Mouse (Mus musculus): ENCODE results near the gene Rpl11. TPM values are rescaled to one million over a fixed set of nuclear protein-coding genes. Genes with fewer than 3 reads are reported as not detected.
A peak's percentile ranks its signal among the peaks of the same experiment; 100 is the strongest.

The Rpl11 gene
- polyA plus RNA-seq, 1 experiment from 2014 or later, result 211 TPM

- H3K4me1 ChIP-seq (ENCODE audit: control insufficient read depth, insufficient read depth, low read length), result no peaks in the 10 kb centered on the region
- H3K9me3 ChIP-seq (replicated peaks; ENCODE audit: control insufficient read depth, low read length), result no peaks in the 10 kb centered on the region
- H3K4me2 ChIP-seq (ENCODE audit: low read depth, low read length), result no peak overlapping the region
- H3K9ac ChIP-seq (ENCODE audit: low read length), result no peak overlapping the region
- no peak overlapping the region for H3K4me3 ChIP-seq (ENCODE audit: low read length)
- WGBS, result 67% methylated on average over 5 of the region's 5 CpGs
- ATAC-seq (replicated peaks; ENCODE audit: extremely low read depth, insufficient read depth, low FRiP score), result no peak
- H3K27me3 ChIP-seq (ENCODE audit: control insufficient read depth, insufficient read depth, low read length), result no peaks in the 10 kb centered on the region
- H3K36me3 ChIP-seq (ENCODE audit: control insufficient read depth, insufficient read depth), result peaks cover 49% of the 10 kb centered on the region
- no peak overlapping the region for H3K27ac ChIP-seq (ENCODE audit: low read length)
Measured at GRCm38 (mm10) chr4:136004107-136004675, 49.0 kb downstream of the Rpl11 start.

GRCm38 (mm10) chr4:135995118-135995517, 58.1 kb downstream of the Rpl11 start:
- WGBS, result 78% methylated on average over 4 of the region's 4 CpGs
- no peaks in the 10 kb centered on the region for H3K4me1 ChIP-seq (ENCODE audit: control insufficient read depth, insufficient read depth, low read length)
- no peaks in the 10 kb centered on the region for H3K36me3 ChIP-seq (ENCODE audit: control insufficient read depth, insufficient read depth)
- peaks cover 10% of the 10 kb centered on the region for H3K9me3 ChIP-seq (replicated peaks; ENCODE audit: control insufficient read depth, low read length)
- ATAC-seq (replicated peaks; ENCODE audit: extremely low read depth, insufficient read depth, low FRiP score), result no peak
- no peak overlapping the region for H3K27ac ChIP-seq (ENCODE audit: low read length)
- no peak overlapping the region for H3K4me3 ChIP-seq (ENCODE audit: low read length)
- no peak overlapping the region for H3K4me2 ChIP-seq (ENCODE audit: low read depth, low read length)
- H3K9ac ChIP-seq (ENCODE audit: low read length), result no peak overlapping the region
- no peaks in the 10 kb centered on the region for H3K27me3 ChIP-seq (ENCODE audit: control insufficient read depth, insufficient read depth, low read length)

- no peak for ATAC-seq (replicated peaks; ENCODE audit: extremely low read depth, insufficient read depth, low FRiP score)
- no peaks in the 10 kb centered on the region for H3K4me1 ChIP-seq (ENCODE audit: control insufficient read depth, insufficient read depth, low read length)
Measured at GRCm38 (mm10) chr4:135993941-135994340, 59.3 kb downstream of the Rpl11 start.

GRCm38 (mm10) chr4:135987714-135988113, 65.5 kb downstream of the Rpl11 start:
- peaks cover 8% of the 10 kb centered on the region for H3K36me3 ChIP-seq (ENCODE audit: control insufficient read depth, insufficient read depth)
- no peak for ATAC-seq (replicated peaks; ENCODE audit: extremely low read depth, insufficient read depth, low FRiP score)
- peak overlapping the region; percentile 96 for H3K4me2 ChIP-seq (ENCODE audit: low read depth, low read length)
- peak overlapping the region; percentile 97 for H3K4me3 ChIP-seq (ENCODE audit: low read length)
- H3K27me3 ChIP-seq (ENCODE audit: control insufficient read depth, insufficient read depth, low read length), result no peaks in the 10 kb centered on the region
- H3K4me1 ChIP-seq (ENCODE audit: control insufficient read depth, insufficient read depth, low read length), result peaks cover 11% of the 10 kb centered on the region
- H3K9ac ChIP-seq (ENCODE audit: low read length), result peak overlapping the region; percentile 97
- H3K9me3 ChIP-seq (replicated peaks; ENCODE audit: control insufficient read depth, low read length), result no peaks in the 10 kb centered on the region; the same call in 1 of the 2 replicates
- 71% methylated on average over 9 of the region's 9 CpGs for WGBS
- H3K27ac ChIP-seq (ENCODE audit: low read length), result peak overlapping the region; percentile 83

More at GRCm38 (mm10) chr4:135993941-135994340, 59.3 kb downstream of the Rpl11 start:
- WGBS, result 93% methylated on average over 6 of the region's 6 CpGs
- Histone ChIP-seq H3K36me3 (ENCODE audit: control insufficient read depth, insufficient read depth) (no peaks in the 10 kb centered on the region), H3K27ac (ENCODE audit: low read length) (no peak overlapping the region), H3K27me3 (ENCODE audit: control insufficient read depth, insufficient read depth, low read length) (no peaks in the 10 kb centered on the region), H3K4me3 (ENCODE audit: low read length) (no peak overlapping the region), H3K9me3 (replicated peaks; ENCODE audit: control insufficient read depth, low read length) (peaks cover 10% of the 10 kb centered on the region), H3K4me2 (ENCODE audit: low read depth, low read length) (no peak overlapping the region), H3K9ac (ENCODE audit: low read length) (no peak overlapping the region)

- ATAC-seq (replicated peaks; ENCODE audit: extremely low read depth, insufficient read depth, low FRiP score), result peak; percentile 88
- H3K27ac ChIP-seq (ENCODE audit: low read length), result peak within 1 kb of the TSS; percentile 83
- H3K36me3 ChIP-seq (ENCODE audit: control insufficient read depth, insufficient read depth), result peaks cover 8% of the 10 kb centered on the region
- no peaks in the 10 kb centered on the region; the same call in 1 of the 2 replicates for H3K9me3 ChIP-seq (replicated peaks; ENCODE audit: control insufficient read depth, low read length)
- WGBS, result under 1% methylated on average over 78 of the region's 81 CpGs
- peak within 1 kb of the TSS; percentile 96 for H3K4me2 ChIP-seq (ENCODE audit: low read depth, low read length)
- peak within 1 kb of the TSS; percentile 97 for H3K9ac ChIP-seq (ENCODE audit: low read length)
- H3K4me3 ChIP-seq (ENCODE audit: low read length), result peak within 1 kb of the TSS; percentile 97
- H3K4me1 ChIP-seq (ENCODE audit: control insufficient read depth, insufficient read depth, low read length), result peaks cover 11% of the 10 kb centered on the region
- H3K27me3 ChIP-seq (ENCODE audit: control insufficient read depth, insufficient read depth, low read length), result no peaks in the 10 kb centered on the region
Measured at GRCm38 (mm10) chr4:135986943-135987710, 66.1 kb downstream of the Rpl11 start, which contains the start of gene Pithd1. TSS of gene Pithd1 (minus strand) at chr4:135987264.

- Histone ChIP-seq H3K9ac (ENCODE audit: low read length) (peak overlapping the region; percentile 97), H3K4me2 (ENCODE audit: low read depth, low read length) (peak overlapping the region; percentile 96), H3K36me3 (ENCODE audit: control insufficient read depth, insufficient read depth) (peaks cover 8% of the 10 kb centered on the region), H3K4me1 (ENCODE audit: control insufficient read depth, insufficient read depth, low read length) (peaks cover 11% of the 10 kb centered on the region), H3K27me3 (ENCODE audit: control insufficient read depth, insufficient read depth, low read length) (no peaks in the 10 kb centered on the region), H3K4me3 (ENCODE audit: low read length) (peak overlapping the region; percentile 97), H3K9me3 (replicated peaks; ENCODE audit: control insufficient read depth, low read length) (no peaks in the 10 kb centered on the region; the same call in 1 of the 2 replicates), H3K27ac (ENCODE audit: low read length) (peak overlapping the region; percentile 43)
- ATAC-seq (replicated peaks; ENCODE audit: extremely low read depth, insufficient read depth, low FRiP score), result no peak
- 7% methylated on average over 23 of the region's 23 CpGs for WGBS
Measured at GRCm38 (mm10) chr4:135986301-135986942, 66.8 kb downstream of the Rpl11 start.

- peak overlapping the region; percentile 97; the same call in 1 of the 2 replicates for H3K9ac ChIP-seq (ENCODE audit: low read length)
- peaks cover 11% of the 10 kb centered on the region for H3K4me1 ChIP-seq (ENCODE audit: control insufficient read depth, insufficient read depth, low read length)
- H3K4me2 ChIP-seq (ENCODE audit: low read depth, low read length), result peak overlapping the region; percentile 96
- H3K27me3 ChIP-seq (ENCODE audit: control insufficient read depth, insufficient read depth, low read length), result no peaks in the 10 kb centered on the region
- H3K9me3 ChIP-seq (replicated peaks; ENCODE audit: control insufficient read depth, low read length), result no peaks in the 10 kb centered on the region
- H3K4me3 ChIP-seq (ENCODE audit: low read length), result peak overlapping the region; percentile 97
- H3K27ac ChIP-seq (ENCODE audit: low read length), result no peak overlapping the region
- no peak for ATAC-seq (replicated peaks; ENCODE audit: extremely low read depth, insufficient read depth, low FRiP score)
- H3K36me3 ChIP-seq (ENCODE audit: control insufficient read depth, insufficient read depth), result peaks cover 8% of the 10 kb centered on the region
- 83% methylated on average over 7 of the region's 7 CpGs for WGBS
Measured at GRCm38 (mm10) chr4:135985769-135986168, 67.5 kb downstream of the Rpl11 start.

GRCm38 (mm10) chr4:135985193-135985592, 68.0 kb downstream of the Rpl11 start:
- ATAC-seq (replicated peaks; ENCODE audit: extremely low read depth, insufficient read depth, low FRiP score), result no peak
- H3K4me1 ChIP-seq (ENCODE audit: control insufficient read depth, insufficient read depth, low read length), result peaks cover 11% of the 10 kb centered on the region
- WGBS, result 82% methylated on average over 5 of the region's 5 CpGs
- H3K4me3 ChIP-seq (ENCODE audit: low read length), result no peak overlapping the region
- H3K27ac ChIP-seq (ENCODE audit: low read length), result no peak overlapping the region
- no peaks in the 10 kb centered on the region for H3K27me3 ChIP-seq (ENCODE audit: control insufficient read depth, insufficient read depth, low read length)
- H3K36me3 ChIP-seq (ENCODE audit: control insufficient read depth, insufficient read depth), result peaks cover 8% of the 10 kb centered on the region
- H3K9ac ChIP-seq (ENCODE audit: low read length), result no peak overlapping the region
- no peaks in the 10 kb centered on the region for H3K9me3 ChIP-seq (replicated peaks; ENCODE audit: control insufficient read depth, low read length)
- H3K4me2 ChIP-seq (ENCODE audit: low read depth, low read length), result no peak overlapping the region

GRCm38 (mm10) chr4:135984556-135984955, 68.7 kb downstream of the Rpl11 start:
- Histone ChIP-seq H3K4me2 (ENCODE audit: low read depth, low read length) (no peak overlapping the region), H3K27ac (ENCODE audit: low read length) (no peak overlapping the region), H3K4me1 (ENCODE audit: control insufficient read depth, insufficient read depth, low read length) (peaks cover 11% of the 10 kb centered on the region), H3K9me3 (replicated peaks; ENCODE audit: control insufficient read depth, low read length) (no peaks in the 10 kb centered on the region), H3K9ac (ENCODE audit: low read length) (no peak overlapping the region), H3K36me3 (ENCODE audit: control insufficient read depth, insufficient read depth) (peaks cover 8% of the 10 kb centered on the region), H3K4me3 (ENCODE audit: low read length) (no peak overlapping the region), H3K27me3 (ENCODE audit: control insufficient read depth, insufficient read depth, low read length) (no peaks in the 10 kb centered on the region)
- no peak for ATAC-seq (replicated peaks; ENCODE audit: extremely low read depth, insufficient read depth, low FRiP score)
- WGBS, result 79% methylated on average over 5 of the region's 5 CpGs
